Mouse (Mus musculus) liver, embryonic 11.5 days (tissue): Measurements from ENCODE around the gene Gga2. TPM values are rescaled to one million over a fixed set of nuclear protein-coding genes. Genes with fewer than 3 reads are reported as not detected.

Experiments
- ATAC-seq: fragments of 200-750 bp; cut with Nextera tagmentation; replicated peaks from 2 replicates; pipeline ENCODE4 v1.8.0; 2017; ENCODE audit warnings: moderate number of reproducible peaks, mild to moderate bottlenecking, moderate TSS enrichment, moderate library complexity; ENCODE audit not compliant: low FRiP score
- DNase-seq: peaks from one replicate; pipeline ENCODE4 v3.0.0-alpha.2; 2017; ENCODE audit warnings: low spot score
- H3K27ac ChIP-seq: fragments of 300-500 bp; sonication (generic); 2 replicates; pipeline ENCODE4 v1.5.1; 2014; ENCODE audit warnings: mild to moderate bottlenecking, low read depth, low read length, control low read depth
- H3K27me3 ChIP-seq: fragments of 300-500 bp; sonication (generic); replicated peaks from 2 replicates; pipeline ENCODE4 v1.6.1; 2014; ENCODE audit warnings: low read length, mixed read lengths; ENCODE audit not compliant: control insufficient read depth, insufficient read depth
- H3K36me3 ChIP-seq: fragments of 300-500 bp; sonication (generic); 2 replicates; pipeline ENCODE4 v1.6.1; 2014; ENCODE audit warnings: mild to moderate bottlenecking, low read length, moderate library complexity, mixed read lengths; ENCODE audit not compliant: control insufficient read depth, insufficient read depth
- H3K4me1 ChIP-seq: fragments of 300-500 bp; sonication (generic); replicated peaks from 2 replicates; pipeline ENCODE4 v1.6.1; 2014; ENCODE audit warnings: low read length, mixed read lengths; ENCODE audit not compliant: control insufficient read depth, insufficient read depth
- H3K4me2 ChIP-seq: fragments of 300-500 bp; sonication (generic); 2 replicates; pipeline ENCODE4 v1.6.1; 2014; ENCODE audit warnings: mild to moderate bottlenecking, control low read depth, moderate library complexity
- H3K4me3 ChIP-seq: fragments of 300-500 bp; sonication (generic); 2 replicates; pipeline ENCODE4 v1.5.1; 2014; ENCODE audit warnings: low read depth, low read length, control low read depth
- H3K9ac ChIP-seq: fragments of 300-500 bp; sonication (generic); 2 replicates; pipeline ENCODE4 v1.6.1; 2014; ENCODE audit warnings: low read depth, low read length, control low read depth
- H3K9me3 ChIP-seq: fragments of 300-500 bp; sonication (generic); 2 replicates; pipeline ENCODE4 v1.6.1; 2016; ENCODE audit warnings: low read length, inconsistent platforms, mixed read lengths; ENCODE audit not compliant: control insufficient read depth
- WGBS: fragments of 180-500 bp; shearing (Covaris S2); extraction: QIAGEN DNeasy Blood & Tissue Kit; methylation state at CpG from one replicate; pipeline ENCODE4 v1.1.7; 2014; 5-methylcytosine and 5-hydroxymethylcytosine counted together
- polyA plus RNA-seq: library from polyadenylated mRNA; unstranded; fragments of >200 nt; fragmentation: Nextera tagmentation; extraction: Ambion mirVana; gene quantifications from 2 replicates; pipeline ENCODE4 v1.2.1, GENCODE M21; 2014

Gga2 gene
- polyA plus RNA-seq, 1 experiment from 2014 or later = 69.4 TPM

GRCm38 (mm10) chr7:122046813-122047212 lies 25.8 kb upstream of the Gga2 start:
- Histone ChIP-seq H3K4me1 (peaks cover 29% of the 10 kb centered on the region), H3K9me3 (no peaks in the 10 kb centered on the region), H3K27ac (no peak overlapping the region; the same call in 1 of the 2 replicates), H3K36me3 (peaks cover 16% of the 10 kb centered on the region; the same call in 1 of the 2 replicates), H3K4me3 (no peak overlapping the region), H3K9ac (no peak overlapping the region), H3K27me3 (no peaks in the 10 kb centered on the region), H3K4me2 (no peak overlapping the region)
- WGBS = 37% methylated on average over 2 of the region's 2 CpGs
- DNase-seq = no peak
- peak; percentile 55; the same call in 1 of the 2 replicates for ATAC-seq

- Histone ChIP-seq H3K36me3 (peaks cover 13% of the 10 kb centered on the region; the same call in 1 of the 2 replicates), H3K9ac (no peak overlapping the region)
Measured at GRCm38 (mm10) chr7:122045711-122046110, 24.7 kb upstream of the Gga2 start.

GRCm38 (mm10) chr7:122045181-122045634 lies 24.2 kb upstream of the Gga2 start:
- Histone ChIP-seq H3K4me1 (peaks cover 29% of the 10 kb centered on the region), H3K27me3 (no peaks in the 10 kb centered on the region), H3K4me2 (peak overlapping the region; percentile 2; the same call in 1 of the 2 replicates), H3K4me3 (no peak overlapping the region), H3K36me3 (peaks cover 13% of the 10 kb centered on the region; the same call in 1 of the 2 replicates), H3K27ac (peak overlapping the region; percentile 61), H3K9me3 (no peaks in the 10 kb centered on the region), H3K9ac (no peak overlapping the region)
- WGBS = 64% methylated on average over 4 of the region's 4 CpGs
- no peak for DNase-seq
- ATAC-seq = peak; percentile 35

More at GRCm38 (mm10) chr7:122045711-122046110, 24.7 kb upstream of the Gga2 start:
- no peak overlapping the region for H3K4me3 ChIP-seq
- no peaks in the 10 kb centered on the region for H3K27me3 ChIP-seq
- WGBS = 29% methylated on average over 1 of the region's 1 CpGs
- ATAC-seq (peak; percentile 50; the same call in 1 of the 2 replicates), DNase-seq (no peak)
- no peak overlapping the region; the same call in 1 of the 2 replicates for H3K4me2 ChIP-seq
- peaks cover 29% of the 10 kb centered on the region for H3K4me1 ChIP-seq
- H3K27ac ChIP-seq = peak overlapping the region; percentile 61
- no peaks in the 10 kb centered on the region for H3K9me3 ChIP-seq

GRCm38 (mm10) chr7:122044106-122044505 lies 23.1 kb upstream of the Gga2 start:
- H3K9me3 ChIP-seq = no peaks in the 10 kb centered on the region
- H3K4me3 ChIP-seq = no peak overlapping the region
- H3K36me3 ChIP-seq = peaks cover 18% of the 10 kb centered on the region; the same call in 1 of the 2 replicates
- no peak for ATAC-seq
- H3K4me1 ChIP-seq = peaks cover 29% of the 10 kb centered on the region
- H3K27ac ChIP-seq = no peak overlapping the region
- H3K27me3 ChIP-seq = no peaks in the 10 kb centered on the region
- WGBS = 88% methylated on average over 8 of the region's 8 CpGs
- no peak overlapping the region for H3K9ac ChIP-seq
- H3K4me2 ChIP-seq = no peak overlapping the region
- no peak for DNase-seq

GRCm38 (mm10) chr7:122034348-122034747 lies 13.3 kb upstream of the Gga2 start:
- 20% methylated on average over 2 of the region's 2 CpGs for WGBS
- Histone ChIP-seq H3K9ac (no peak overlapping the region), H3K4me1 (no peaks in the 10 kb centered on the region), H3K27me3 (no peaks in the 10 kb centered on the region), H3K27ac (no peak overlapping the region), H3K9me3 (no peaks in the 10 kb centered on the region), H3K4me3 (no peak overlapping the region), H3K36me3 (peaks cover under 1% of the 10 kb centered on the region; the same call in 1 of the 2 replicates), H3K4me2 (no peak overlapping the region)
- no peak for DNase-seq
- no peak for ATAC-seq

GRCm38 (mm10) chr7:122033371-122033770 lies 12.3 kb upstream of the Gga2 start:
- Histone ChIP-seq H3K36me3 (no peaks in the 10 kb centered on the region), H3K4me2 (no peak overlapping the region), H3K27me3 (no peaks in the 10 kb centered on the region), H3K9me3 (no peaks in the 10 kb centered on the region), H3K27ac (no peak overlapping the region), H3K4me3 (no peak overlapping the region), H3K9ac (no peak overlapping the region), H3K4me1 (no peaks in the 10 kb centered on the region)
- DNase-seq (no peak), ATAC-seq (no peak)
- WGBS = 58% methylated on average over 3 of the region's 3 CpGs

GRCm38 (mm10) chr7:122022131-122022530 lies 1.1 kb upstream of the Gga2 start:
- H3K9ac ChIP-seq = no peak overlapping the region
- ATAC-seq (no peak), DNase-seq (no peak)
- 0 out of 2 replicates have a peak, but pooled peaks cover 2% of the 10 kb centered on the region for H3K36me3 ChIP-seq
- H3K4me3 ChIP-seq = no peak overlapping the region
- no peaks in the 10 kb centered on the region for H3K9me3 ChIP-seq
- H3K4me1 ChIP-seq = peaks cover 31% of the 10 kb centered on the region
- WGBS = 97% methylated on average over 2 of the region's 2 CpGs
- H3K27me3 ChIP-seq = no peaks in the 10 kb centered on the region
- no peak overlapping the region for H3K4me2 ChIP-seq
- no peak overlapping the region for H3K27ac ChIP-seq

- H3K4me1 ChIP-seq = peaks cover 45% of the 10 kb centered on the region
- H3K27ac ChIP-seq = peak overlapping the region; percentile 80
- H3K27me3 ChIP-seq = no peaks in the 10 kb centered on the region
- H3K36me3 ChIP-seq = 0 out of 2 replicates have a peak, but pooled peaks cover 2% of the 10 kb centered on the region
- H3K9ac ChIP-seq = peak overlapping the region; percentile 82
- WGBS = 3% methylated on average over 6 of the region's 6 CpGs
- H3K4me2 ChIP-seq = peak overlapping the region; percentile 78
- peak overlapping the region; percentile 73 for H3K4me3 ChIP-seq
- DNase-seq (no peak), ATAC-seq (peak; percentile 30)
- no peaks in the 10 kb centered on the region for H3K9me3 ChIP-seq
Measured at GRCm38 (mm10) chr7:122020273-122020666, 752 bp downstream of the Gga2 start.

- no peaks in the 10 kb centered on the region for H3K27me3 ChIP-seq
- ATAC-seq = no peak
- H3K27ac ChIP-seq = peak overlapping the region; percentile 80; the same call in 1 of the 2 replicates
- H3K9me3 ChIP-seq = no peaks in the 10 kb centered on the region
- no peak overlapping the region for H3K9ac ChIP-seq
- 0 out of 2 replicates have a peak, but pooled peaks cover 2% of the 10 kb centered on the region for H3K36me3 ChIP-seq
- H3K4me2 ChIP-seq = peak overlapping the region; percentile 78
- DNase-seq = no peak
- peaks cover 54% of the 10 kb centered on the region for H3K4me1 ChIP-seq
- 78% methylated on average over 7 of the region's 7 CpGs for WGBS
- peak overlapping the region; percentile 11; the same call in 1 of the 2 replicates for H3K4me3 ChIP-seq
Measured at GRCm38 (mm10) chr7:122018978-122019377, 2.0 kb downstream of the Gga2 start.
